Mouse (Mus musculus) heart, adult 11 months (tissue): ENCODE measurements at regions not wholly inside any gene's neighbourhood (a gene's known extent, or its start where the extent isn't known, plus 50 kb on each side); places are given as distances from the start of the nearest gene placed in this dataset.

Experiments
- DNase-seq: peaks from one replicate; pipeline ENCODE4 v3.0.0; 2022

DNA sequence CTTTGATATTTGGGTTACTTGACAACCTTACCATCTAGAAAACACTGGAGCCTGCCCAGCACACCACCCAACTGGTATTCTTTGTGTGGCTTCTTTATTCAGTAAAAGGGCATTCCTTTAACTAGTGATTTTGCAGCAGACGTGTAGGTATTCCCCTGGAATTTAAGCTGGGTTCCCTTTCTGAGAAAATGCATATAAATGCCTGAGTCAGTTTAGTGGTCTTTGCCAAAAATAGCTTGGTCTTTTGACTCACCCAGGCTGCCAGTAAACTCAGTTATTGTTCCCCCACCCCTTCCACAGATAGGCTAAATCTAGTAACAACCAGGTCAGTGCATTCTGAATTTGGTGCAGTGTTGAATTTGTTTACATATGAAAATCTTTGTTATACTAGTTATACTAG is 450.6 kb downstream of the Gm7489 start:
- no peak for DNase-seq

DNA sequence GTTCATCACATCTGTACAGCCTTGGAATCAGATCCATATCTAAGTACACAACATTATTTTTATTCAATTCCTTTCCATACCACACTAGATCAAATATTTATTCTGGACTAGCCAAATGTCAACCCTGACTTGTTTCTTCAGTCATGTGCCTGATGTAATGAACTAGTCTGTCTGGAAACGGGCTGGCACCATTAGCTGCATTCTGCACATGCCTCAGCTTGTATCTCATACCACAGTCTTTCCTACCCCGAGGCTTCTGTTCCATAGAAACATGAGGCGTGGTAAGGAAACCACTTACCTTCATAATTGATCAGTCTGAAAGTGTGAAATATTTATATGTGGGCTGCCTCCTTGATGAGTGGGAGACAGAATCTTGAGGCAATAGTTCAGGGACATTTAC is 469.0 kb downstream of the Gm7489 start:
- peak; percentile 78 for DNase-seq

DNA sequence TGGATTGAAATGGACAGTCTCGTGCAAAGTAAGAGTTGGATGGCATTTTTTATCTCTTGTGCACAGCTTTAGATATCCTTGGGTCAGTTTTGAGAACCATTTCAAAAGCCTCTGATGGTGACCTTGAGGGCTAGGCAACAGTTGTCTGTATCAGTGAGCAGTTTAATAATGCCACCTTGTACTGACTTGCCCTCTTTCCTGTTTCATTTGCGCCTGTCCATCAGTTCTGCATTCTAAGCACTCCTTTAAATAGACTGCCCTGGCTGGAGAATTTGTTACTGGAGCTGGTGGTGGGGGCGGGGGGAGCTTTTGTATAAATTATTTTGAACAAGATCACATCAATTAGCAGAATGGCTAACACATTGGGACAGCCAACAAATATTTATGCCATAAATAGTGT is 474.0 kb downstream of the Gm7489 start:
- DNase-seq, result no peak
